Mouse (Mus musculus) adrenal gland, adult 2 months (tissue): Measurements from ENCODE around the gene Slc24a2. TPM values are rescaled to one million over a fixed set of nuclear protein-coding genes. Genes with fewer than 3 reads are reported as not detected.

Experiments used
- DNase-seq: peaks from one replicate; pipeline ENCODE4 v3.0.0; 2021
- polyA plus RNA-seq: library from polyadenylated mRNA; depleted of rRNA; stranded (reverse); fragments of >200 nt; gene quantifications from 2 replicates; pipeline ENCODE4 v1.2.3, GENCODE M21; 2012
- total RNA-seq, 2 experiments: library from RNA; stranded (reverse); gene quantifications; 2 replicates each; pipeline ENCODE4 v1.2.3; 2021

Gene Slc24a2
- total and polyA plus RNA-seq, 3 experiments, result 0.65 to 17.8 (median 14.8) TPM

DNA sequence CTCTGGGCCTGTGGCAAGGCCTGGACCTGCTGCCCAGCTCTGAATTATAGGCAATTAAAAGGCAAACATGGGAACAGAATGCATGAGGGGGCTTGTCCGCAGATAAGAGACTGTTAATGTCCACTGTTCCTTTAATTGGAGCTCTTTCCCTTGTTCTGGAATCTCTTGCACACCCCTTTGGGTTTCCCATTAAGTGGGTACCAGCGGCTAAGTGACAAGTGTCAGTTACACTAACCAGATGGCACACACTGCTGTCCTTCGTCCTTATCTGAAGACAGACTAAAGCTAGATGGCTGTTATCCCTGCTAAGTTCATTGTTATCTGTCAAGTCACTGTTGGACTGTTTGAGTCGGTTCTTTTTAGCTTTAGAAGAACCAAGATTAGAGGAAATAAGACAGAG is 274.8 kb downstream of the Slc24a2 start:
- DNase-seq, result no peak

DNA sequence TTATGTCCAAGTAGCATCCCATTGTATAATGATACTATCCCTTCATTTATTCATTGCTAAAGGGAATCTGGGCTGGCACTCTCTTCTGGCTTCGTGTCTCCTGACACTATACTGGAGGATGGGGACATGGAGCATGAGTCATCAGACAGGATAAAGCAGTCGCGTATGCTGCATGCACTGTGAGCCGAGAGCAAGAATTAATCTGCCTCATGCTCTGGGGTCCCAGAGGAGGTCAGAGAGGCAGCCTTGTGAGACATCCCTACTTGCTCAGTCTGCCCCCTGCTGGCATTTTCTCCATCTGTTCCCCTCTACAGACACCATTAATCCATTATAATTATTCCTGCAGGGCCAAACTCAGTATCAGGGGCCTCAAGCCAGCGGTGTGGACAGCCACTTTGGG is 276.8 kb downstream of the Slc24a2 start:
- DNase-seq, result no peak

DNA sequence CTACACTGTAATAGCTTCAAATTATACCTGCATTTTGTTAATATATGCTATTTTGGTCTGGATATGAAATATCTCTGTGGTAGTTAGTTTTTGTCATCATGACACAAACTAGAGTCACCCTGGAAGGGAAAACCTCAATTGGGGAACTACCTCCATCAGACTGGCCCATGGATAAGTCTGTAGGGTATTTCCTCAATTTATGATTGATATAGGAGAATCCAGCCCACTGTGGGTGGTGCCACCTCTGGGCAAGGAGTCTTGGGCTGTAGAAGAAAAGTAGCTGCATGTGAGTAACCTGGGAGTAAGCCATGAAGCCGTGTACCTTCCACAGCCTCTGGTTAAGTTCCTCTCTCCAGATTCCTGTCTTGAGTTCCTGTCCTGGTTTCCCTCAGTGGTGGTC is 281.5 kb downstream of the Slc24a2 start:
- no peak for DNase-seq

DNA sequence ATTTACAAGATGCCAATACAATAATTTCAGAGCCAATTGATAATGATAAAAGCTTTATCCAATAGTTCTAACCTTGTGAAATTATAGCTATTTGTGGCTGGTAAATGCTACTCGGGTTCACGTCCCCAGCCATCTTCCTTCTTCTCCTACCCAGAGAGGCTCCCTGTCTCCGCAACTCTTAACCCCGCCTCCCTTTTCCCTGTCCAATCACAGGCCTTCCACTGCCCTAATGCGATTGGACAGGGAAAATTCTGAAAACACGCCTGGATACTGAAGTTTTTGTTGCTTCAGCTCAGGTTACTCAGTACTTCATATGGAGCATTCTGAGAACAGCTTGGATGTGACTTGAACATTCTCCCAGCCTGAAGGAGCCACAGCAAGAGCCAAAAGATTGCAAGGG is 287.0 kb downstream of the Slc24a2 start:
- DNase-seq, result no peak

DNA sequence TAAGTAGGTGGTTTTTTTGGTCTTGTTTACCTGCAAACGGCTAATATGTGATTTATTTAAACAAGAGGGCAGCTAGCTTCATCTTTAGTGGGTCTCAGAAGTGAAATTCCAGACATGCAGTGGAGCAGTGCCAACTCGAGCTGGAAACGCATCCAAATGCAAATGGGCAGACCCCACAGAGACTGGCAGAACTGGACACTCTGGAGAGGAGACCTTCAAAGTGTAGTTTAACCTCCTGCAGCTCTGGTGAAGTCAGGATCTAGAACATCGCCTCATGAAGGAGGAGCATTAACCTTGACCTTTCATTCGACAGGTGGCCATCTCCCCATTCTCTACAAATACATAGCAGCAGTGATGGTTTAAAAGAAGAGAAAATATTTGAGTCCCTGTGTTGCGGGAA is 287.6 kb downstream of the Slc24a2 start:
- no peak for DNase-seq

DNA sequence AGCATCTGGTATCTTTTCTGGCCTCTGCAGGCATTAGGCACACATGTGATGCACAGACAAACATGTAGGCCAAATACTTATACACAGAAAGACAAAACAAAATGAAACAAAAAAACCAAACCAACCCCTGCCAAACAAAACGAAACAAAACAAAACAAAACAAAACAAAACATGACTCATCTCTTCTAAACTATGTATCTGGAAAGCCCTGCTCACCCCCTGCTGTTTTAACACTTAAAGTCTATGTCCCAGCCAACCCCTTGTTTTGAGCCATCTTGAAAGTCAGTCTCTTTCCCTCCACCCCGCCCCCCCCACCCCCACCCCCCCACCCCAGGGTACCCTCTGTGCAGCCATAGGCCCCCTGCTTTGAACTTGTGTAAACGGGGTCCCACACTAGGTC is 293.6 kb downstream of the Slc24a2 start:
- DNase-seq, result no peak

DNA sequence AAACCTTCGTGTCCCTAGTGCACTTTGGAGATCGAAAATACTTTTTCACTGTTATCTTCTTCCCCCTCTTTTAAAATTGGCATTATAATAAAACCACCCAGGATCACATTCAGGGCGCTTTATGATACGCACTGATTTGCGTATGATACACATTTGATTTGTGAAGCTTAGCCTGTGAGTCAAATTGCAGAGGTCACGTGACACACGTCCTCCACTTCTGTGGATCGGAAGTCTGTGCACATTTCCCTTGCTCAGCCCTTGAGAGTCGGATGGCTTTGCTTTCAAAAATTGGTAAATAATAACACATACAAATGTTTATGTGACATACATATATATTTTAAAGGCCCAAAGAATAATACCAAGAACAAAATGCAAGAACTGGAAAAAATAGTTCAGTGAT is 294.1 kb downstream of the Slc24a2 start:
- DNase-seq, result no peak
